Mouse (Mus musculus): ENCODE measurements at regions not wholly inside any gene's neighbourhood (a gene's known extent, or its start where the extent isn't known, plus 50 kb on each side); places are given as distances from the start of the nearest gene placed in this dataset.

DNA sequence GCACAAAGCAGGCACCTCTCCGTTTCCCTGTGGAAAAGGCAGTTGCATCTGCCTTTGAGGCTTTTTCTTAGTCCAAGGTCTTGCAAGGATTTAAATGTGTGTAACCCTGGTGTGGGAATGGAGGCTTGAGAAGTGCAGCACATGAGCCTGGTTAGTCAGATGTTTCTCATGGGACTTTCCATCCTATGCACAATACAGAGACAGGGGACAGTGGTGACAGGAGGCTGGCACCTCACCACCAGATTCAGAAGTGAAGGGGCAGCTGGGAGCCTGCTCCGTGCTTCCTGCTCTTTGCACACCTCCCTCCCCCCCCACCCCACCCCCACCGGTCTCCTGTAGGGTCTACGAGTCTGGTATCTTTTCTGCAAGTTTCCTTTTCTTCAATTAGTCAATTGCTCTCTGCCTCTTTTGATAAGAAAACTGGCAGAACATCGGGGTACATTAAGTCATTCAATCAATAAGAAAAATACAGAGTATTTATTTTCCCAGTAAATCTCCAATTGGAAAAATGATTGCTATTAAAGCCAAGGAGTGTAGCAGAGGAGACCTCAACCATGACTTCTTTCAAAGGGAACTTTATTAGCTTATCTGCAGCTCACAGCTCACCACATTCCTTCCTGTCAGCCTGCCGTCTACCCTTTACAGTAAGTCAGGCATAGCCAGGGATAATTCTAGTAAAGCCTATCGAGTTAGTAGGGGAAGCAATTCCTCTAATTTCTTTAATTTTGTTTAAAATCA lies 68.1 kb upstream of the Dph5 start:
- Histone ChIP-seq H3K4me1 (peaks cover 4% of the 10 kb centered on the region; the same call in 1 of the 2 replicates), H3K36me3 (no peaks in the 10 kb centered on the region), H3K27ac (no peak overlapping the region), H3K27me3 (ENCODE audit: low read depth, poor library complexity, severe bottlenecking) (no peaks in the 10 kb centered on the region), H3K9me3 (replicated peaks) (no peaks in the 10 kb centered on the region), H3K4me3 (no peak overlapping the region)
- WGBS = 61% methylated on average over 7 of the region's 7 CpGs
- DNase-seq (ENCODE audit: low spot score) = no peak

DNA sequence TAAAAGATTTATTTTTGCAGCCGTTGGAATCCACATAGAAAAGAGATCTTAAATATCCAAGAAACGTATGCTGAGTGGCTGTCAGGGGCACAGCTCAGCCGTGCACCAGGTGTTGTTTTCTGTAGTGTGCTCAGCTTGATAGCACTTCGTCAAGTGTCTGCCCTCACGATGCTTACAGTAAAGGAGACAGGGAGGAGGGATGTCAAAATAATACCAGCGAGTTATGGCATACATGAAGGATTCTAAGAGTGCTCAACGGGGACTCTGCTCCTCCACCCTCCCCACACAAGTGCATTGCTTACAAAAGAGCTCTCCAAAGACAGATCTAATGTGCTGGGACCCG lies 67.5 kb upstream of the Dph5 start:
- H3K9me3 ChIP-seq (replicated peaks) = no peaks in the 10 kb centered on the region
- H3K27me3 ChIP-seq (ENCODE audit: low read depth, poor library complexity, severe bottlenecking) = no peaks in the 10 kb centered on the region
- H3K4me1 ChIP-seq = peaks cover 4% of the 10 kb centered on the region; the same call in 1 of the 2 replicates
- no peak overlapping the region for H3K4me3 ChIP-seq
- no peak for DNase-seq (ENCODE audit: low spot score)
- H3K36me3 ChIP-seq = no peaks in the 10 kb centered on the region
- no peak overlapping the region for H3K27ac ChIP-seq
- 78% methylated on average over 8 of the region's 8 CpGs for WGBS

DNA sequence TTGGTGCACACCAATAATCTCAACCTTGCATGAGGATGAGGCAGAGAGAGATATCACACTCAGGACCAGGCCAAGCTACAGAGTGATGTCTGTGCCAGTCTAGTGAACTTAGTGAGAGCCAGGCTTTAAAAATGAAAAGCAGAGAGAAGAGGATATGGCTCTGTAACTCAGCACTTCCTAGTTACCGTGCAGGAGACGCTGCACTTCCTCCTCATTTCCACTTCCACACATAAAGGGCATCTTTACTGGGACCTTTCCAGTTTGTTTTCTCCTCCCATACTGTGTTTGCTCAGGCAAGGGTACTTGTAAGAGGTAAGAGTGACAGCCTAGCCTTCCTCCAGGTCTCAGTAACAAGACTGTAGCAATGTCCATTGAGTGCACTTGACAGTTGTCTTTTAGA lies 66.0 kb upstream of the Dph5 start:
- Histone ChIP-seq H3K36me3 (no peaks in the 10 kb centered on the region), H3K4me1 (peaks cover 4% of the 10 kb centered on the region; the same call in 1 of the 2 replicates), H3K27ac (no peak overlapping the region), H3K9me3 (replicated peaks) (no peaks in the 10 kb centered on the region), H3K27me3 (ENCODE audit: low read depth, poor library complexity, severe bottlenecking) (no peaks in the 10 kb centered on the region), H3K4me3 (no peak overlapping the region)
- WGBS = 87% methylated on average over 2 of the region's 2 CpGs
- no peak for DNase-seq (ENCODE audit: low spot score)

DNA sequence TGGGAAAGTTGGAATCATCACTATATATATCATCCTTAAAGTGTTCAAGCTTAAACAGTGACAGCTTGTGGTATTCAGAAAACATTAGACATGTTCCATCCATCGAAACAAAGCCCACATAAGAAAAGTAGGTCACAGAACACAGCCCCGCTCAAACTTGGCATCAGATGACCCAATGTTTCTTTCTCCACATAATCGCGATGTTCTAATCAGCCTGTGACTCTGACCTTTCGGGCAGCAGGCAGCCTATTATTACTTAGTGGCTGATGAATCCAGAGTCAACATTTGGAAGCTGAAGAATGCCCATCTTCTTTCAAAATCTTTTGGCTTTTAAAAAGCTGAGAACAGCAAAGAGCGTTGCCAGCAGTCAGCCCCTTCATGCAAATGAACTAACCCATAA lies 65.1 kb upstream of the Dph5 start:
- no peak for DNase-seq (ENCODE audit: low spot score)
- H3K36me3 ChIP-seq = no peaks in the 10 kb centered on the region
- WGBS = 85% methylated on average over 6 of the region's 6 CpGs
- no peak overlapping the region for H3K27ac ChIP-seq
- H3K9me3 ChIP-seq (replicated peaks) = no peaks in the 10 kb centered on the region
- H3K4me3 ChIP-seq = no peak overlapping the region
- H3K4me1 ChIP-seq = peaks cover 4% of the 10 kb centered on the region; the same call in 1 of the 2 replicates
- no peaks in the 10 kb centered on the region for H3K27me3 ChIP-seq (ENCODE audit: low read depth, poor library complexity, severe bottlenecking)

DNA sequence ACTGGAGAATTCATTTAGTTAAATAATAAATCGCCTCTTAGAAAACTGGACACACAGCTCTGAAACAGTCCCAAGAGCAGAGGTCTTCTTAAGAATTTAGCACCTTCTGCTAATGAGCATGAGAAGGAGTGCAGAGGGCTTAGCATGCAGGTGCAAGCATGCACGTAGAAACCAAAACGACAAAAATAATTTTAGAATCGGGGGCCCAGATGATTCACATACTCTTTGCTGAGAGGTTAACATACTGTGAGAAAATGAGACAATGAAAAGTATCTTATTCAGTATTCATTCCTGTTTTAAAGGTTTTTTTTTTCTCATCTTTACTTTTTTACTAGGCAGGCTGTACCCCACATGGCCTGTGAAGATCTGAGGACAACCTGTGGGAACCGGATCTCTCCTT lies 63.9 kb upstream of the Dph5 start:
- WGBS = 89% methylated on average over 5 of the region's 5 CpGs
- no peaks in the 10 kb centered on the region for H3K36me3 ChIP-seq
- DNase-seq (ENCODE audit: low spot score) = no peak
- H3K4me1 ChIP-seq = peaks cover 4% of the 10 kb centered on the region; the same call in 1 of the 2 replicates
- H3K27ac ChIP-seq = no peak overlapping the region
- H3K9me3 ChIP-seq (replicated peaks) = no peaks in the 10 kb centered on the region
- no peak overlapping the region for H3K4me3 ChIP-seq
- no peaks in the 10 kb centered on the region for H3K27me3 ChIP-seq (ENCODE audit: low read depth, poor library complexity, severe bottlenecking)

DNA sequence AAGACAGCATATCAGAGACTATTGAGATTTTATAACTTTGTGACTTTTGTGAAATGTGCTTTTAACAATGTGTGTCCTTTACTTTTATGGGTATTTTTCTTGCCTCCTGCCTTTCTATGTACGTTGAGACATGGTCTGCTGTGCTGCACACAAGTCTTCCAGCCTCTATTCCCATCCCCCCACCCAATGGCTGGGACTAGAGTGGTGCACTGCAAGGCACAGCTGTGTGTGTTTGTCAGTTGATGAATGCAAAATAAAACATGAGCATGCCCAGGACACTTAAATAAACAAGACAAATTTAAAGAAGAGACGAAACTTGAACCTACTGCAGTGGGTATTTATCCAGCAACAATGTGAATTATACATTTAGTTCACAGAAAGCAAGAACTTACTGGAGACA lies 62.8 kb upstream of the Dph5 start:
- 60% methylated on average over 2 of the region's 2 CpGs for WGBS
- Histone ChIP-seq H3K4me1 (no peaks in the 10 kb centered on the region), H3K27ac (no peak overlapping the region), H3K27me3 (ENCODE audit: low read depth, poor library complexity, severe bottlenecking) (no peaks in the 10 kb centered on the region), H3K4me3 (no peak overlapping the region), H3K9me3 (replicated peaks) (no peaks in the 10 kb centered on the region), H3K36me3 (no peaks in the 10 kb centered on the region)
- DNase-seq (ENCODE audit: low spot score) = no peak

DNA sequence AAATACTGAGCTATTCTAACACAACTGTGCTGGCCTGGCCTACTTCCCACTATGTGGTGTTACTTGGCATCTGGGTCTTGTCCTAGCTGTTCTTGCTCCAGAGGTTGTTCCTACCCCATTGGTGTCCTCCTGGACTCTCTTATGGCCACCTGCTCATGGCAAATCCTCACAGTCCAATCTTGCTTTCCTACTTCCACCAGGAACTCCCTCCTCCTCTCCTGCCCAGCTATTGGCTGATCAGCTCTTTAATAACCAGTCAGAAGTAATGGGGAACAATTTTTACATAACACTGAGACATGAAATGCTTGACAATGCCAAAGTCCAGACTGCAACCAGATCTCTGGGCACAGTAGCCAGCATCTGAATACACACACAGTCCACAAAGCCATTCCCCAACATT lies 52.3 kb upstream of the Dph5 start:
- Histone ChIP-seq H3K27ac (no peak overlapping the region), H3K27me3 (ENCODE audit: low read depth, poor library complexity, severe bottlenecking) (no peaks in the 10 kb centered on the region), H3K4me1 (no peaks in the 10 kb centered on the region)

DNA sequence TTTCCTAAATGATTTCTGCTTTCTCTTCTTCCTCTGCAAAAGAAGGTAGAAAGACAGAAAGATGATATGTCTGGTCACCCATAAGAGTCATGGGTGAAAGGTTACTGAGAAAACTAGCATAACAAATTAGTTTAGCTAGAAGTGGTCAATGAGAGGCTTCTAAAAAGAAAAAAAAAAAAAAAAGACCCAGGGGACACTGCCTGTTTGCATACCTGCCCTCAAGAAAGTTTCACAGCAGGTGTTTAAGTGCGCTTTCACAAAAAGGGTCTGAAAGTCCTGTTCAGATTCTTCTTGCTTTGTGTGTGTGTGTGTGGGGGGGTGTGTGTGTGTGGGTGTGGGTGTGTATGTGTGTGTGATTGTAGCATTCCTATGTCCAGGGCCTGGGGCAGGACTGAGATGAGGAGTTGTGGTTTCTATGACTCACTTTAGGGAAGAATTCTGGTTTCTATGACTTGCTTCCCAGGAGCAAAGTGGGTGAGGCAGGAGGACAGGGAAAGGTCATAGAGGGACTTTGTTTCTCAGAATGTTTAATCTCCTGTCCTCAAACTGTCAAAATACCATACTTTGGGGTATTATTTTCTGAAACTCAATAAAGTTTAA lies 49.9 kb upstream of the Dph5 start:
- H3K36me3 ChIP-seq = no peaks in the 10 kb centered on the region
- 74% methylated on average over 1 of the region's 1 CpGs for WGBS
- no peak overlapping the region for H3K4me3 ChIP-seq
- H3K4me1 ChIP-seq = no peaks in the 10 kb centered on the region
- no peaks in the 10 kb centered on the region for H3K27me3 ChIP-seq (ENCODE audit: low read depth, poor library complexity, severe bottlenecking)
- no peak overlapping the region for H3K27ac ChIP-seq
- no peak for DNase-seq (ENCODE audit: low spot score)
- no peaks in the 10 kb centered on the region for H3K9me3 ChIP-seq (replicated peaks)

More for the DNA sequence above, 52.3 kb upstream of the Dph5 start:
- H3K36me3 ChIP-seq = no peaks in the 10 kb centered on the region
- no peaks in the 10 kb centered on the region for H3K9me3 ChIP-seq (replicated peaks)
- DNase-seq (ENCODE audit: low spot score) = no peak
- no peak overlapping the region for H3K4me3 ChIP-seq
